Mouse (Mus musculus): ENCODE measurements around the gene Lmntd2. TPM values are rescaled to one million over a fixed set of nuclear protein-coding genes. Genes with fewer than 3 reads are reported as not detected.
"Not testable (repeated sequence)": the region's sequence is repeated elsewhere in the genome, so short reads cannot be mapped to it uniquely, and the experiment has no call there.

Gene Lmntd2
- polyA plus RNA-seq (2016; fragmentation: Nextera tagmentation; extraction: Ambion mirVana): 3.7 and 3.8 TPM in 2 replicates

GRCm38 (mm10) chr7:141213605-141214235, at the start of gene Lmntd2:
Lmntd2 (minus strand) TSS chr7:141214080.
- H3K36me3 ChIP-seq: peaks cover 16% of the 10 kb centered on the region
- ATAC-seq (ENCODE audit: low FRiP score, low read depth): no peak
- H3K4me3 ChIP-seq: peak within 1 kb of the TSS; percentile 62
- no peaks in the 10 kb centered on the region for H3K9me3 ChIP-seq
- H3K4me1 ChIP-seq: peaks cover 25% of the 10 kb centered on the region
- peak within 1 kb of the TSS; percentile 79 for H3K9ac ChIP-seq (replicated peaks)
- WGBS: 89% methylated on average over 11 of the region's 11 CpGs
- peak within 1 kb of the TSS; percentile 97 for H3K4me2 ChIP-seq (replicated peaks)
- no peaks in the 10 kb centered on the region for H3K27me3 ChIP-seq
- peak within 1 kb of the TSS; percentile 94 for H3K27ac ChIP-seq (replicated peaks)

DNA sequence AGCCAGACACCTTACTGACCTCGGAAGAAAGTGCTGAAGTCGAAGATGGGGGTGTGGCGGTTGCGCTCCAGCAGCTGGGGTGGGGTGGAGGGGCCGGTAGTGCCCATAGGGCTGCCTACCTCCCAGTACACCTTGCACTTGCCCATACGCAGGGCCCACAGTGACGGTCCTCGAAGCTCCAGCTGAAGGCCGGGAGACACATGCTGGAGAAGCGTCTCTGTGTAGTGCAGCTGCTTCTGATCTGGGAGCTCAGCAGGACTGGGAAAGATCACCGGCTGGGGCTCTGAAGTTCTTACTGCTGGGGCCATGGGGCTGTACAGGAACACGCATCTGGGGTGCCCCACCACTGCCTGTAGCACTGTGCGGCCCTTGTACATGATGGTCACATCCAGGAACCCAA, 49.8 kb upstream of the Lmntd2 start:
- H3K36me3 ChIP-seq: peaks cover 60% of the 10 kb centered on the region
- H3K4me3 ChIP-seq: no peak overlapping the region
- no peak for ATAC-seq (ENCODE audit: low FRiP score, low read depth)
- no peaks in the 10 kb centered on the region for H3K9me3 ChIP-seq
- 86% methylated on average over 13 of the region's 13 CpGs for WGBS
- H3K4me2 ChIP-seq (replicated peaks): no peak overlapping the region
- H3K9ac ChIP-seq (replicated peaks): no peak overlapping the region
- H3K4me1 ChIP-seq: peaks cover 9% of the 10 kb centered on the region; the same call in 1 of the 2 replicates
- H3K27ac ChIP-seq (replicated peaks): no peak overlapping the region
- 0 out of 2 replicates have a peak, but pooled peaks cover 3% of the 10 kb centered on the region for H3K27me3 ChIP-seq

GRCm38 (mm10) chr7:141261480-141261879, 47.6 kb upstream of the Lmntd2 start:
- Histone ChIP-seq H3K4me2 (replicated peaks) (no peak overlapping the region), H3K4me1 (peaks cover 9% of the 10 kb centered on the region; the same call in 1 of the 2 replicates), H3K9ac (replicated peaks) (no peak overlapping the region), H3K27me3 (0 out of 2 replicates have a peak, but pooled peaks cover 3% of the 10 kb centered on the region), H3K36me3 (peaks cover 82% of the 10 kb centered on the region), H3K27ac (replicated peaks) (no peak overlapping the region), H3K9me3 (no peaks in the 10 kb centered on the region), H3K4me3 (no peak overlapping the region)
- 89% methylated on average over 3 of the region's 3 CpGs for WGBS
- ATAC-seq (ENCODE audit: low FRiP score, low read depth): no peak

GRCm38 (mm10) chr7:141256159-141256558, 42.3 kb upstream of the Lmntd2 start:
- Histone ChIP-seq H3K27me3 (no peaks in the 10 kb centered on the region), H3K36me3 (peaks cover 88% of the 10 kb centered on the region), H3K9ac (replicated peaks) (no peak overlapping the region), H3K4me3 (no peak overlapping the region), H3K4me1 (no peaks in the 10 kb centered on the region), H3K27ac (replicated peaks) (no peak overlapping the region), H3K9me3 (no peaks in the 10 kb centered on the region), H3K4me2 (replicated peaks) (no peak overlapping the region)
- 91% methylated on average over 10 of the region's 10 CpGs for WGBS
- no peak for ATAC-seq (ENCODE audit: low FRiP score, low read depth)

DNA sequence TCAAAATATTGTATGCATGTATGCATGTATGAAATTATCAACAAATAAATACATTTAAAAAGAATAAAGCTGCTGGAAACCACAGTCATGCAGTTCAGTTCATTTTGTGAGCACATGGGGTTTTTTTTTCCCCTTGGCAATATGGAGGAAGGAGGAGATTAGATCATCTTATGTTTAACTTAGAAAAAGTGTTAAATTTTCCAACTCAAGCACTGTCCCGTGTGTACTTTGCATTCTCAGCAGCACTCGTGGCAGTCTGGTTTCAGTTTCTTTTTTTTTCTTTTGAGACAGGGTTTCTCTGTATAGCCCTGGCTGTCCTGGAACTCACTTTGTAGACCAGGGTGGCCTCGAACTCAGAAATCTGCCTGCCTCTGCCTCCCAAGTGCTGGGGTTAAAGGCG, 36.6 kb upstream of the Lmntd2 start:
- peaks cover 88% of the 10 kb centered on the region for H3K36me3 ChIP-seq
- not testable (repeated sequence) for H3K27me3 ChIP-seq; H3K9ac ChIP-seq (replicated peaks); H3K4me1 ChIP-seq; H3K4me3 ChIP-seq; ATAC-seq (ENCODE audit: low FRiP score, low read depth); H3K4me2 ChIP-seq (replicated peaks); H3K9me3 ChIP-seq; H3K27ac ChIP-seq (replicated peaks)
- WGBS: over 99% methylated on average over 4 of the region's 4 CpGs

- Histone ChIP-seq H3K4me1 (peaks cover 16% of the 10 kb centered on the region), H3K36me3 (peaks cover 56% of the 10 kb centered on the region), H3K27me3 (no peaks in the 10 kb centered on the region), H3K27ac (replicated peaks) (no peak overlapping the region), H3K4me2 (replicated peaks) (no peak overlapping the region), H3K4me3 (no peak overlapping the region), H3K9ac (replicated peaks) (no peak overlapping the region), H3K9me3 (no peaks in the 10 kb centered on the region)
- no peak for ATAC-seq (ENCODE audit: low FRiP score, low read depth)
- WGBS: 94% methylated on average over 9 of the region's 10 CpGs
These were observed 17.7 kb upstream of the Lmntd2 start for GRCm38 (mm10) chr7:141231551-141231950.

DNA sequence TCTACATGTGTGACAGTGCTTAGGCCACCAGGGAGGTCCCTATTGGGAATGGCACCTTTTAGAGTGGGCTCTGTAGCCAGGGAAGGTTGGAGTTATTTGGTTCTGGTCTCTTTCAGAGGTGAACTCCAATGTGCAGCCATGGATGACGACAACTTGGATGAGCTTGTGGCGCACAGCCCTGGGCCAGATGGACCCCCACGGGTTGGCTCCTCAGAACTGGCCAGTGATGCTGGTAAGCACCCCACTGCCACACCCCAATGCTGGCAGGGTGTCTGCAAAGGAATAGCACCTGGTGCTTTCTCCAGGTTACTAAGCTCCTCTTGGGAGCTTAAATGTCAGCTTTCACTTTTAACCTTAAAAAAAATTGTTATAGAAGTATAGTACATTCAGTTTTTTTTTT, 17.2 kb upstream of the Lmntd2 start:
- Histone ChIP-seq H3K9me3 (no peaks in the 10 kb centered on the region), H3K4me1 (peaks cover 16% of the 10 kb centered on the region), H3K36me3 (peaks cover 54% of the 10 kb centered on the region), H3K27me3 (no peaks in the 10 kb centered on the region), H3K9ac (replicated peaks) (no peak overlapping the region), H3K27ac (replicated peaks) (no peak overlapping the region), H3K4me2 (replicated peaks) (no peak overlapping the region), H3K4me3 (no peak overlapping the region)
- WGBS: 94% methylated on average over 3 of the region's 3 CpGs
- ATAC-seq (ENCODE audit: low FRiP score, low read depth): no peak

GRCm38 (mm10) chr7:141230570-141230969, 16.7 kb upstream of the Lmntd2 start:
- 0 out of 2 replicates have a peak overlapping the region, but pooled peaks have one; percentile 98 for H3K4me2 ChIP-seq (replicated peaks)
- H3K4me3 ChIP-seq: no peak overlapping the region
- H3K4me1 ChIP-seq: peaks cover 16% of the 10 kb centered on the region
- peaks cover 49% of the 10 kb centered on the region for H3K36me3 ChIP-seq
- no peak overlapping the region for H3K27ac ChIP-seq (replicated peaks)
- WGBS: 96% methylated on average over 4 of the region's 4 CpGs
- H3K9ac ChIP-seq (replicated peaks): no peak overlapping the region
- ATAC-seq (ENCODE audit: low FRiP score, low read depth): no peak
- H3K27me3 ChIP-seq: no peaks in the 10 kb centered on the region
- H3K9me3 ChIP-seq: no peaks in the 10 kb centered on the region

DNA sequence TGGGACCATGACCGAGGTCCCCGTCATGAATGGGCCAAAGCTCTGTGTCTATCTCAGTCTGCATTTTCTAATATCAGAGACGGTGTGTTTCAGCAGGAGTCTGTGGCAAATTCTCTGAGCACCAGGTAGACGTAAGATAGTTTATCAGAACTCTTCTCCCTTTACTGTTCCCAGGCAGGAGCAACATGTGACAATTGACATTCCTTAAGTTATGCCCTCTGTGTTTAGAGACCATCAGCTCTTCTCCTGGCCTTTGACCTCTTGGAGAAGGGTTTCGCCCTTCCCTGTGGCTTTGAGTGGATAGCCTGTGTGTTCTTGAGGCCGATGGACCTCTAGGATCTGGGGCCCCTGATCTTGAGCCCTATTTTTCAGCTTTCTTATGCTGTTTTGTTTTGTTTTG, 15.8 kb upstream of the Lmntd2 start:
- 64% methylated on average over 6 of the region's 6 CpGs for WGBS
- Histone ChIP-seq H3K4me1 (peaks cover 16% of the 10 kb centered on the region), H3K9ac (replicated peaks) (peak overlapping the region; percentile 95), H3K9me3 (no peaks in the 10 kb centered on the region), H3K36me3 (peaks cover 40% of the 10 kb centered on the region), H3K27me3 (no peaks in the 10 kb centered on the region), H3K4me3 (peak overlapping the region; percentile 87), H3K27ac (replicated peaks) (no peak overlapping the region), H3K4me2 (replicated peaks) (peak overlapping the region; percentile 98)
- ATAC-seq (ENCODE audit: low FRiP score, low read depth): no peak

DNA sequence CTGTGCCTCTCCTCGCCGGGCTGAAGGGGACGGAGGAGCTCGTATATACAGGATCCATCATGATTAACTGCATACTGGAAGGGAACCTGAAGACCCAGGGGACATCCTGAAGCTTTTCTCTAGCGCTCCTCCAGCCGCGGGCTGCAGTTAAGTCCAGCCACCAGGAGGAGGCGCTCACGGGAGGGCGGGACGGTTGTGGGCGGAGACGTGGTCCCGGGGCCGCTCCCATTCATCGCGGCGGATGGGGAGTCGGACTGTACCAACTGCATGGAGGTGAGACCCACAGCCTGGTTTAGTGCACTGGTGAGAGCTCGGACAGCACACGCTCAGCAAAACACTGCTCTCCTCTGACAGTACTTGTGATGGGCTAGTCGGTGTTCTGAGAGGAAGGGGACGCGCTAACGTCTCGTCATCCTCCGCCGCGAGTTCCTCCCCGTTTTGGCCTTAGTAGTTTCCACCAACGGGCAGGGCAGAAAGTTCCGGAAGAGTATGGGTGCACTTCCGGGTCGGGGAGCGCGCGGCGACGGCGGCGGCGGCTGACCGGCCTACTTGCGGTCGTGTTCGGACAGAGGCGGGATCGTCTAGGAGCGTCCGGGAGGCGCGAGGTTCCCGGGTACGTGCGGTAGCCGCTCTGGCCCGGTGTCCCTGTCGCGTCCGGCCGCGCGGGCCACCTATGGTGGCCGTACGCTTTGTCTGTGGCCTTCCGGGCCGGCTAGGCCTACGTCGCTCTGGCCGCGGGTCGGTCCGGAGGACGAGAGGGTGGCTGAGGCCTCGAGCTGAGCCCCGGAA, 14.6 kb upstream of the Lmntd2 start, which contains the start of gene Phrf1:
TSS of gene Phrf1 (plus strand) at position 506 of the 789 bp plus-strand sequence.
- no peaks in the 10 kb centered on the region for H3K9me3 ChIP-seq
- H3K4me1 ChIP-seq: peaks cover 16% of the 10 kb centered on the region
- H3K27ac ChIP-seq (replicated peaks): peak within 1 kb of the TSS; percentile 94
- peak; percentile 93 for ATAC-seq (ENCODE audit: low FRiP score, low read depth)
- peak within 1 kb of the TSS; percentile 87 for H3K4me3 ChIP-seq
- H3K9ac ChIP-seq (replicated peaks): peak within 1 kb of the TSS; percentile 95
- under 1% methylated on average over 66 of the region's 76 CpGs for WGBS
- H3K36me3 ChIP-seq: peaks cover 28% of the 10 kb centered on the region
- no peaks in the 10 kb centered on the region for H3K27me3 ChIP-seq
- H3K4me2 ChIP-seq (replicated peaks): peak within 1 kb of the TSS; percentile 98

DNA sequence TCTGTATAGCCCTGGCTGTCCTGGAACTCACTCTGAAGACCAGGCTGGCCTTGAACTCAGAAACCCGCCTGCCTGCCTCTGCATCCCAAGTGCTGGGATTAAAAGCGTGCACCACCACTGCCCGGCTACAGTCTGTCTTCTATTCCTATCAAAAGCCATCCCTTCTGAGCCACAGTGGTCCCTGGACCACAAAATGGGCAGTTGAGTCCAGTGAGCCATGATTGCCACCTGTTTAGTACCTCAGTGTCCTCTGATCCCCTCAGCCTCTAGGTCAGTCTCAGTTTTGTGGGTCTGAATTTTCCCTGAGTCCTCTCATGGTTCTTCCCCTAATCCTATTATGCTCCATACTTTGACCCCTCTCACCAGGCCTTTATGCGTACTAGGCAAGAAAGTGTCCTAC, 13.9 kb upstream of the Lmntd2 start:
- H3K27ac ChIP-seq (replicated peaks): 0 out of 2 replicates have a peak overlapping the region, but pooled peaks have one; percentile 94
- ATAC-seq (ENCODE audit: low FRiP score, low read depth): no peak
- H3K27me3 ChIP-seq: no peaks in the 10 kb centered on the region
- H3K36me3 ChIP-seq: peaks cover 21% of the 10 kb centered on the region
- H3K4me2 ChIP-seq (replicated peaks): peak overlapping the region; percentile 98
- H3K9me3 ChIP-seq: no peaks in the 10 kb centered on the region
- H3K4me1 ChIP-seq: peaks cover 16% of the 10 kb centered on the region
- H3K9ac ChIP-seq (replicated peaks): no peak overlapping the region
- WGBS: 75% methylated on average over 4 of the region's 4 CpGs
- H3K4me3 ChIP-seq: peak overlapping the region; percentile 87; the same call in 1 of the 2 replicates

GRCm38 (mm10) chr7:141226535-141226934, 12.7 kb upstream of the Lmntd2 start:
- peaks cover 8% of the 10 kb centered on the region for H3K36me3 ChIP-seq
- H3K4me1 ChIP-seq: peaks cover 27% of the 10 kb centered on the region
- H3K4me3 ChIP-seq: no peak overlapping the region
- ATAC-seq (ENCODE audit: low FRiP score, low read depth): no peak
- H3K27me3 ChIP-seq: no peaks in the 10 kb centered on the region
- H3K27ac ChIP-seq (replicated peaks): no peak overlapping the region
- WGBS: 83% methylated on average over 6 of the region's 6 CpGs
- H3K9ac ChIP-seq (replicated peaks): no peak overlapping the region
- no peaks in the 10 kb centered on the region for H3K9me3 ChIP-seq
- H3K4me2 ChIP-seq (replicated peaks): no peak overlapping the region
